Mouse (Mus musculus): ENCODE measurements around the gene Gm6710.
"Not testable (repeated sequence)": the region's sequence is repeated elsewhere in the genome, so short reads cannot be mapped to it uniquely, and the experiment has no call there.

Gm6710 gene

GRCm38 (mm10) chr2:175869024-175869423, at the start of gene Gm6710:
Gene Gm6710 (plus strand): TSS chr2:175869219.
- DNase-seq = not testable (repeated sequence)

All from heart, adult 11 months (tissue).